Mouse (Mus musculus): ENCODE results near the gene Txndc2.

- TF ChIP-seq TAL1 (IDR thresholded peaks at IDR 0.05; ENCODE audit: low read length) (no peak), GATA1 (IDR thresholded peaks at IDR 0.05; ENCODE audit: low read length) (no peak)
Observed at GRCm38 (mm10) chr17:65607574-65608311, 34.2 kb downstream of the Txndc2 start.

All from erythroblast, embryonic 14.5 days (primary cell).